Mouse (Mus musculus): ENCODE data around the gene Tnfrsf11a. TPM values are rescaled to one million over a fixed set of nuclear protein-coding genes. Genes with fewer than 3 reads are reported as not detected.
"Not testable (repeated sequence)": the region's sequence is repeated elsewhere in the genome, so short reads cannot be mapped to it uniquely, and the experiment has no call there.

Tnfrsf11a gene
- total RNA-seq, 2 experiments from 2014 or later = 5.0 to 5.2 TPM

DNA sequence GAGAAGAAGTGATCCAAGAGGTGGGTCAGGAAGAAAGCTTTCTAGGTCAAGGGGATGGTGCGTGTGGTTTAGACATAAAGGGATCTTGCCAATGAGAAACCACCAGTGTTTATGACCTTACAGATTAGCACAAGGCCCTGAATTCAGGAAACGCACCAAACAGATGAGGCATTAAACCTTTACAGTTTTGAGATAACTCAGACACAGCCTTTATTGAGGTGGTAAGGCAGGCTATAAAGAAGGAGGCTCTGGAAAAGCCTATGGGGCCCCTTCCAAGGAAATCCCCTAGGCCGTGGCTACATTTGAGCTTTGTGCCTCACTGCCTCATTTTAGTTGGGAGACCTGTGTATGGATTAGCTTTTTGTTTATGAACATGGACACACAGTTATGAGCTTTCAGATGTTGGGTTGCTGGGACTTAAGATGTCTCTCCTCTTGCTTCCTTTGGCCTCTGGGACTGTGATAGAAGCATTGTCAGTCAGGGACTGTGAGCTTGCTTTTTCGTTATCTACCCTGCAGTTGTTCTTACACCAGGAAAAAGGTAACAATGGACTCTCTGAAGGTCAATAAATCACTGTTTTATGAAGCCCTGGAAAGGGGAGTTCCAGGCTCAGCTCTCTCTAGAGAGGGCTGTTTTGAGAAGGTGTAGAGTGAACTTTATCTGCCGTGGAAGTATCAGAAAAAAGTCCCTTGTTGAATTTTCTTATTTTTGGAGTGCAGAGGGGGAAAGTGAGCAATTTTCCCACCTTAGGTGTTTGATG, 3.9 kb downstream of the Tnfrsf11a start:
- DNase-seq (ENCODE audit: low spot score in 2 of 2) = no peak

- no peak for DNase-seq (ENCODE audit: low spot score in 2 of 2)
Measured at GRCm38 (mm10) chr1:105785146-105785545, 4.6 kb downstream of the Tnfrsf11a start.

DNA sequence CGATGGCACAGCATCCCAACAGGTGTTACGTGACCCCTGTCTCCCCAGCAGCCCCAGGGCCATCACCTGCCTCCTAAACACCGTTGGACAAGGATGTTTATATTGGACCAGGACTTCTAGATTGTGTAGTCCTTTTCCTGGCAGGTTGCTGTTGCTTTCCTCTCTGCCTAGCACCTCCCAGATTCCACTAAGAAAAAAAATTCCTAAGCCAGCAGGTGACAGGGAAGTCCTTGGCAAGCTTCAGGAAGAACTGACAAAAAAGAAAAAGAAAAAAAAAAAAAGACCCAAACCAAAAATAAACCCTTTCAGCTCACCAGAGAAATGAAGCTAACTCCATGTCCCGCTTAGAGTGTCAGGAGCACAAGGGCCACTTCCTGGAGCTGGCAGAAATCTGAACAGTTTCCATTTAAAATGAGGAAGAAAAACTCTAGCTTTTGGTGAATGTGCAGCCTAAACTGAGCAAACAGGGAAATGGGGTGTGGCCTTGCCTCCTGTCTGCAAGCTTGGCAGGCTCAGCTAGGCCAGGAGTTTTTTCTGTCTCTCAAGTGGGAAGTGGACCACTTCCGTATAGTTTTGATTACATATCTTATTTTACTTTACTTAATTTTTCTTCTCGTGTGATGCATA, 6.3 kb downstream of the Tnfrsf11a start:
- DNase-seq (ENCODE audit: low spot score in 2 of 2) = no peak

DNA sequence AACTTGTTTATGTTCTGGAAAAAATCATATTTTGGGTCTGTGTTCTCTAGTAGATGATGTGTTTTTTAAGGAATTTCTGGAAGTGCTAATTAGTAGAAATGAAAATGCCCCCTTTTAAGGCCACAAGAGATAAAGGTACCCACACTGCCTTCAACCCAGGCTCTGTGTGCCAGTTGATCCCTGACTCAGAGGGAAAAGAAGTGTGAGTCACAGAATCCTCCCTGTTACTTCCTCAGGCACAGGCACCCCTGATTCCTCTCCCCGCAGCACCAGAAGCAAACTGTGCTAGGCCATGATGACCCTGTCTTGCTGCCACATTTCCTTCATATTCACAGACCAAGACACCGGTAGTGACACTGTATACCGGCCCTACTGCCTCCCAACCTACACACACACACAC, 9.6 kb downstream of the Tnfrsf11a start:
- no peak for DNase-seq (ENCODE audit: low spot score in 2 of 2)

- no peak for DNase-seq (ENCODE audit: low spot score in 2 of 2)
Measured at GRCm38 (mm10) chr1:105794670-105795069, 14.2 kb downstream of the Tnfrsf11a start.

DNA sequence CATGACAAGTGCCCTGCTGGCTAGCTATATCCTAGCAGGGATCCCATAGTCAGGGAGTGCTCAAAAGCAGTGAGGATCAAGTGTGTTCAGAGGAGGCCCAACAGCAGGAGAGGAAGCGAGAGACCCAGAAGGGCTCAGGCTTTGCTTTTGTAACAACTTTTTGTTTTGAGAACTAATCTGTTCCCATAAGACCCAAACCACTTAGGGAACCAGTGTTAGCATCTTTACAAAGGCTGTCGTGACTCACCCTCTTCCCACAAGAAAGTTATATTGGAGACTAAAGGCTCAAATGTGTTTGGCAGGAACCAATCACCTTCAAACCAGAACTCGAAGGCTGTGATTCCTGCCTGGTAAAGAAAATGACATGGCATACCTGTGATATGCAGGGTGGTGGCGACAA, 15.2 kb downstream of the Tnfrsf11a start:
- DNase-seq (ENCODE audit: low spot score in 2 of 2) = no peak

GRCm38 (mm10) chr1:105800570-105800969, 20.1 kb downstream of the Tnfrsf11a start:
- DNase-seq (ENCODE audit: low spot score in 2 of 2) = no peak

DNA sequence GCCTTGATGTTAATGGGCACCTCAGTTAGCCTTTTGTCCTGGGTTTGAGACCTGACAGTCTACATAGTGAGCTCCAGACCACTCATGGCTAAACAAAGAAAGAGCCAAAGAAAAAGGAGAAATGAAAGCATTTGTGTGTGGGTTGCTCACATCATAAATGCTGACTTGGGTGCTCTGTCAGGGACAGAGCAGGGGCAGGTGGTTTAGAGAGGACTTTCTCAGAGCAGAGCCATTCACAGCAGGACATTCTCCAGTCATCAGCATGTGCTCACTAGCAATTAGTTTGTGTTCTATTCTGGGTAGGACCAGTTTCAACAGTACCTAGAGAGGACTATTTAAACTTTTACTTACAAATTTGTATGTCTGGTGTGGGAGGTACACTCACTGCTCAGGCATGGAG, 20.7 kb downstream of the Tnfrsf11a start:
- no peak for DNase-seq (ENCODE audit: low spot score in 2 of 2)

DNA sequence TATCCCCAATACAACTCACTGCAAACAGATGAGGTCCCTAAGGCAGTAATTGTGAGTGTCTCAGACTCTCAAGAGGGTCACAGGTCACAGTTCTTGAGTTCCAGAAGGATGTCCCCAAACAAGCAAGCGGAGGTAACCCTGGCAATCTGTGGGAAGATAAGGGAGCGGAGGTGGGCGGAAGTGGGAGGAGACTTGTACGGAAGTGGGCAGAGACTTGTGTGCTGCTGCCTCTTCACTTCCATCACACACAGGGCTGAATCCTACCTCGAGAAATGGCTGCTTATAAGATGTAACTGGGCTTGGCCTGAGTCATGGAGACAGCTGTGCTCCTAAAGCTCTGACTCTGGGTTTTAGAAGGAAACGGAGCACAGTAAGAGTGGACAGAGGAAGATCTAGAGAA, 22.4 kb downstream of the Tnfrsf11a start:
- DNase-seq (ENCODE audit: low spot score in 2 of 2) = no peak

DNA sequence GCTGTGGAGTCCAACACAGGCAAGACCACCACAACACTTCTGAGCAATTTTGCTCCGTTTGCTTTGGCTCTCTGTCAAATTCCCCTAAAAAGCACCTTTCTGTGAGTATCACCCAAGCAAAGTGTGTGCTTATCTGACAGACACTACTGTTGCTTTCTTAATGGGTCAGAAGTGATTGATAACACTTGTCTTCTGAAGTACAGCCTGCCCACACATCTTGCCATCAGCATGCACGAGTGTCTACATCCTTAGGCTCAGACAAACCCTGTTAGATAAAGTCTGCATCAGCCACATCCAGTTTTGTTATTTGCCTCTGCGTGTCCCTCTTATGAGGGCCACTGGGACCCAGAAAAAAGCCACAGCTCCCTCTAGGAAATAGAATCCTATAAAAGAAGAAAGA, 23.8 kb downstream of the Tnfrsf11a start:
- DNase-seq (ENCODE audit: low spot score in 2 of 2) = no peak

DNA sequence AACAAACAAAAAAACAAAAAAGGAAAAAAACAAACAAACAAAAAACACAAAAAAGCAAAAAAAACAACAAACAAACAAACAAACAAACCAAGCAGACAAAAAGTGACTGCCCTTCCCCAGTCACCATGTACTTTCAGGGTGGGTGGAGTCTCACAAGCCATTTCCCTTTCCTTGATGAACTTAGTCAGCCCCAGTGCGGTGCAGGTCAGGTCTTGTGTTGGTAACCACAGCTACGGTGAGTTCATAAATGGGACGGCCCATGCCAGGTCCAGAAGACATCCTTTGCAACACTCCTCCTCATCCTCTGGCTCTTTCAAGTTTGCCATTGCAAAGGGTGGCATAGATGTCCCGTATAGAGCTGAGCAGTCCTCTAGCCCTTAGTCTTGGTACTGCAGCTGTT, 25.0 kb downstream of the Tnfrsf11a start:
- no peak for DNase-seq (ENCODE audit: low spot score in 2 of 2)

GRCm38 (mm10) chr1:105807028-105807722, 26.7 kb downstream of the Tnfrsf11a start:
- no peak for DNase-seq (ENCODE audit: low spot score in 2 of 2)

DNA sequence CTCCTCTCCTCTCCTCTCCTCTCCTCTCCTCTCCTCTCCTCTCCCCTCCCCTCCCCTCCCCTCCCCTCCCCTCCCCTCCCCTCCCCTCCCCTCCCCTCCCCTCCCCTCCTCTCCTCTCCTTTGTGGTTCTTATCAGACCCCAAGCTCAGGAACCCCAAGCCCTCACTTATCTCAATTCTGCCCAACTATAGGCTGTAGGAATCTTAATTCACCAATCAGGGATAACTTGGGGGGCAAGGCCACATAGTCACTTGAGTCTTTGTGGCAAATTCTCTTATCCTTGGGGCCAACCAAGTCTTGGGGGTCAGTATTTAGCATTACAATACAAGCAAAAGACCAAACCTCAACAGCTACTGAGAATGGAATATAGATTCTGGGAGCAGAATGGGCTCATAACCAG, 31.5 kb downstream of the Tnfrsf11a start:
- not testable (repeated sequence) for DNase-seq (ENCODE audit: low spot score in 2 of 2)

GRCm38 (mm10) chr1:105812960-105813708, 32.6 kb downstream of the Tnfrsf11a start:
- DNase-seq (ENCODE audit: low spot score in 2 of 2) = no peak

GRCm38 (mm10) chr1:105813709-105814061, 33.2 kb downstream of the Tnfrsf11a start:
- DNase-seq (ENCODE audit: low spot score in 2 of 2) = no peak

DNA sequence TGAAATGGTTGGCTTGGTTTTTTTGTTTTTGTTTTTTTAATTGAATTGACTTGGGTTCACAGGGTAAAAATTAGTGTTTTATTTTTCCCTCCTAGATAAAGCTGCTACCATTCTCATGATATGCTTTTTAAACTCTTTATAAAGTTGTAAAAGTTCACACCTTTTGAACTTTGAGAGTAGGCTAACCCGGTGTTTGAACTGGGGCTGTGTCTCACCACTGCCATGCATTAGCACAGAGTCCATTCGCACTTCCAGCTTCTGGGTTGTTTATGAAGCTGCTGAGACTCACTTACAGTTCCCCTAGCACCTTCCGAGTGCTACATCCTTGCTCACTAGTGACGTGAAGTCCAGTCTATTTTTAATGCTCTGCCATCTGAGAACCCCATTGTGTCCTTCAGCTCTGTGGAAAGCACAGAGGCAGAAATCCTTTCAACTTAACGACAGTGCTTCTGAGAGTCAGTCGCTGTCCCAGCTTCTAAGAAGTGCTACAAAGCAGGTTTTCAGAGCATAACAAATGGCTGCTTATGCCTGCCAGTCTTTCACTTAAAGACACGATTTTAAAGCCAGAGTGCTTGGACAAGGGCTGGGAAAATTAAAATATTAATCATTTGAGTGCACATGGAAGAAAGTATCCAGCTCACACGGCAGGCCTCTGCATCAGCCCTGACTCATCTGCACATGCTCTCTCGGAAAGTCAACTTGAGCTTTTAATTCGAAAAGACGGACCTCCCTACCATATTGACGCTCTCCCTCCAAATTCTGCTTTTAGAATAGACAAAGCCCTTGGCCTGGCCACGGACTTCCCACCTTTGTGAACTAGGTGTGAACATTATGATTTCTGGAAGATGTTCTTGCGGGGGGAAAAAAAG, 34.1 kb downstream of the Tnfrsf11a start:
- DNase-seq (ENCODE audit: low spot score in 2 of 2) = no peak

- DNase-seq (ENCODE audit: low spot score in 2 of 2) = no peak
Measured at GRCm38 (mm10) chr1:105815310-105815709, 34.8 kb downstream of the Tnfrsf11a start.

- DNase-seq (ENCODE audit: low spot score in 2 of 2) = no peak
Measured at GRCm38 (mm10) chr1:105815736-105816135, 35.2 kb downstream of the Tnfrsf11a start.

DNA sequence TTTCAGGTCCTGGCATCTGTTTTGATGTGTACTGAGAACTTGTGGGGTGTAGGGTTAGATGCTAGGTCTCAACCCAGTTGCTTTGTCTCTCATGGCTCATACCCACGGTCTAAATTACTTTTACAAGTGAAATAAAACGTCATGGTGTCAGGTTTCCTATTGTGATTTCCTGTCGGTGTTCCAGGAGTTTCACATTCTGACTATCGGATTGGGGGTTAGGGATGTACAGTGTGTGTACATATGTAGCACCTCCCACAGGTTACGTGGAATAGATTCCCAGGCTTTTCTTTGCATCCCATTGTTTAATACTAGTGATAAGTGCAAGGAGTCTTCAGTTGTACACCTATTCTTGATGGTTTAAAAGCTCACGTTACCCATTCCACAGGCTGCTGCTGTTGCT, 38.5 kb downstream of the Tnfrsf11a start:
- no peak for DNase-seq (ENCODE audit: low spot score in 2 of 2)

- no peak for DNase-seq (ENCODE audit: low spot score in 2 of 2)
Measured at GRCm38 (mm10) chr1:105819740-105820139, 39.2 kb downstream of the Tnfrsf11a start.

GRCm38 (mm10) chr1:105824356-105824755, 43.8 kb downstream of the Tnfrsf11a start:
- DNase-seq (ENCODE audit: low spot score in 2 of 2) = no peak
